Mouse (Mus musculus) c-Kit-negative CD71-positive TER-119-positive erythroid progenitor cells, embryonic 14.5 days (primary cell): ENCODE measurements around the gene Cdt1.
A peak's percentile ranks its signal among the peaks of the same experiment; 100 is the strongest.
"Not testable (repeated sequence)": the region's sequence is repeated elsewhere in the genome, so short reads cannot be mapped to it uniquely, and the experiment has no call there.

Source experiments
- DNase-seq: peaks from one replicate; pipeline ENCODE4 v3.0.0-alpha.2; 2013; ENCODE audit warnings: low read depth, low spot score

The Cdt1 gene

DNA sequence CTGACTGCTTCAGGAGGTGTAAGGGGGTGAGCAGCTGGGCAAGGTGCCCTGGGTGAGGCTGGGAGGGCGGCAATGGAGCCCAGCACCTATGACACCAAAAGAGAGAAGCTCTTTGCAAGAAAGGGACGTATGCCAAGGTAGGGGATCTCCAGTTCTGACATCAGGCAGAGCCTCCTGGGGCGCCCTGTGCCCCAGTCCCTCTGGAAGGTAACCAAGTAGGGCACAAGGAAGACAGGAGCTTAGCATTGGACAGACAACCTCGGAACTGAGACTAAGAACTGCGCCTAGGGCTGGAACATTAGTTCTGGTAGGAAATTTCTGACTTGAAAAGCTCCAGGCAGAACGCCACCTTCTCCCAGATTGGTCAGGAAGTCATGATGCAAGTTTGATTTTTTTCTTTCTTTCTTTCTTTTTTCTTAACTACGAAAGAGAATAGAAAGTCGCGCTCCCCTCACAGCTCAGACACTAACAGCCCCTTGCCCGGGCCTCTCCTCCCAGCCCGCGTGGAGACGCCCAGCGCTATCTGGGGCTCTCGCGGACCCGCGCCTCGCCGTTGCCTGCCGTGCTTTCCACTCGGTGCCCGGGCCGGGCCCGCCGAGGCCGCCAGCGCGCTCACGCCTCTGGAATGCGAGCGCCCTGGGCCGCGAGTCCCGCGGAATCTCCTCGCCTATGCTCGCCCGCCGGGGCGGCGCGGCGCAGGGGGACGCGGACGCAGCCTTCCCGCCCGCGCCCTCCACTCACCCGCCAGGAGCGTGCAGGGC, 17.4 kb upstream of the Cdt1 start:
- no peak for DNase-seq

DNA sequence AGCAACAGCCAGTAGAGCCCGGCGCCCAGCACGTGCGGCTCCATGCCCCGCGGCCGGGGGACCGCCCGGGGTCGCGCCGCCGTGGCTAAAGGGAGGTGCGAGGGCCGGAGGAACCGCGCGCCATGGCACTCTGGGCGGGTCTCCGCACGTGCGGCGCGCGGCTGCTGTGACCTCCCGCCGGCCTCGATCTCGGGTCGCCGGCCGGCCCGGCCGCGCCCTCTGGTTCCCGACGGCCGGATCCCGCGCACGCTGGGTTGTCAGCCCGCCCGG, 16.9 kb upstream of the Cdt1 start:
- DNase-seq = no peak

DNA sequence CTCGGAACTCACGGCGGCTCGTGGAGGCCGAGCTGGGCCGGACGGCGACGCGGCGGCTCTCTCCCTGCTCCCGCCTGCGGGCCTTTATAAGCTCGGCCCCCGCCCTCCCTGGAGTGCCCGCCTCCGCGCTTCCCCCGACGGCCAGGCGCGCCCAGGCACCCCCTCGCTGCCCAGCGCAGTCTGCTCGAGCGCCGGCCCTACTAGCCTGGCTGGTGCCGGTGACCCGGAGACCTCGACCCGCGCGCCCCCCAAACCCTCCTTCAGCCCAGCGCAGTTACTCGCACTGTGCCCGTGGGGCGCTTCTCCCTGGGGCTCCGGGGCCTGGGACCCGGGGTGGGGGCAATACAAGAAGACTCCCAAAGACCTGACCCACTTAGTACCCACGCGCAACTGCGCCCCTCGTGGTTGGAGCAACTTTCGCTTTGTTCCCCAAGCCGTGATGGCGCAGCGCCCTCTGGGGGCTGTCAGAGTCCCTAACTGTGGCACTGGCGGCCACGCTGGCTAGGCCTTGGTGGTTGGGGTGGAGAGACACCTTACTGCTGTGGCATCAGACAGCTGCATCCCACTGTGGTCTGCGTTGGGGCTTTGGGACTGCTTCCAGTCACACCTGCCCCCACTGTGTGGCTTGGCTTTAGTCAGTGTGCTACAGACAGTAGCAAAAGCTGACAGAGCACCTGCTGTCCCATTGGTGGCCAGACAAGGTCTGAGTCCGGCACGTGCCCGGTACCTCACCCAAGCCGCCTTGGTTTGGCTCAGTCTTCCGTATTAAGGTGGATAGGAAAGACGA, 16.4 kb upstream of the Cdt1 start, which contains the start of gene Piezo1:
Gene Piezo1 (minus strand): TSS at position 65 of the 787 bp plus-strand sequence.
- peak; percentile 81 for DNase-seq

DNA sequence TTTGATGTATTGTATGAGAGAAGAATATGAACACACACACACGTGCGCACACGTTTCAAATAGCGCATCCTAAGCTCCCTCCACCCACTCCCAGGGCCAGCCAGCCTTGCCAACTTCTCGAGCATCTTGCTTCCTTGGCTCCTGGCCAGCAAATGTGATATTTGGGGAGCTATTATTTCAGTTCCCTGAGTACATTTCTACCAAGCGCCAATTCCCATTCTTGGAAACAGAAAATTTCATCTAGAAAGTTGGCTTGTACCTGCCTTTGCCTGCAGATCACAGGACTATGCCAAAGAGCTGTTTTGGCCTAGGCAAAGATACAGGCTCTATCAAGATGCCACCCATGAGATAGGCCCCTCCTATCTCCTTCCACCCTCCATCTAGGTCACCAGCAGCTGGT, 13.0 kb upstream of the Cdt1 start:
- no peak for DNase-seq

DNA sequence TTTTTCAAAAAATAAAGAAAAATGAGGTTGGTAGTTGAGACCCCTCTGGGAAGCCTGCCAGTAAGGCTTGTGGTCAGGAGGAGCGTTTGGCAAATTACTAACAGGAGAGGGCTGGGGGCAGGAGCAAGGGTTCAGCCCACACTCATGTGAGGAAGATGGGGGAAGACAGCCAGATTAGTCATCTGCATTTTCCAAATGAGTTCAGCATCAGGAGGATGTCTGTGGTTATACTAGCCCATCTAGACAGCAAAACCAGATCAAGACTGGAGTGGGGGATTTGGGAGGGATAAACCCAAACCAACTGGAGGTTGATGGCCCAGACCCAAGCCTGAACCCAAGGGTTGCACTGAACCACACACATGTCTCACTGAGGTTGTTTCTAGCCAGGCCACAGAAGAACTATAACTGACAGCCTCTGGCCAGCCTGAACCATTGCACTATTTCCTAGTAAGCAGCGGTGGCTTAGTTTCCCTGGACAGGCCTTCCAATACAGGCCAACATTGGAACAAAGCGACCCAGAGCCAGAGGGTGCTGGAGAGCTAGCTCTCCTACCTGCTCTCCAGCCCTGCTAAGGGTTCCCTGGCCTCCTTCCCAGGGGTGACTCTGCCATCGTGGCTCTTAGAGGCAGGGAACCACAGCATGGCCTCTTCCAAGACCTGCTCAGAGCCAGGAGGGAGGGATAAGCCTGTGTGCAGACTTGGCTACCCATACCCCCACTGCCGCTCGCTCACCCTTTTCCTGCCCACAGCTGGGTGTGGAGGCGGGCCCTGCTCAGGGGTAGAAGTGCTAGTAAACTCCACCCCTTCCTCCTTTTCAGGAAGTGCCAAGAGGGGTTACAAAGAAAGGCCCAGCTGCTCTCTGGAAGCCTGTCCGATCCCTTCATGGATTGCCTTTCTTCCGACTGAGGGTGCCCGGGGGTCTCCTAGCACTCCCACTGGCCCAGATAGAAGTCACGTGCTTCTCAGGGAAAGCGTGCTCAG, 11.5 kb upstream of the Cdt1 start:
- DNase-seq = no peak

DNA sequence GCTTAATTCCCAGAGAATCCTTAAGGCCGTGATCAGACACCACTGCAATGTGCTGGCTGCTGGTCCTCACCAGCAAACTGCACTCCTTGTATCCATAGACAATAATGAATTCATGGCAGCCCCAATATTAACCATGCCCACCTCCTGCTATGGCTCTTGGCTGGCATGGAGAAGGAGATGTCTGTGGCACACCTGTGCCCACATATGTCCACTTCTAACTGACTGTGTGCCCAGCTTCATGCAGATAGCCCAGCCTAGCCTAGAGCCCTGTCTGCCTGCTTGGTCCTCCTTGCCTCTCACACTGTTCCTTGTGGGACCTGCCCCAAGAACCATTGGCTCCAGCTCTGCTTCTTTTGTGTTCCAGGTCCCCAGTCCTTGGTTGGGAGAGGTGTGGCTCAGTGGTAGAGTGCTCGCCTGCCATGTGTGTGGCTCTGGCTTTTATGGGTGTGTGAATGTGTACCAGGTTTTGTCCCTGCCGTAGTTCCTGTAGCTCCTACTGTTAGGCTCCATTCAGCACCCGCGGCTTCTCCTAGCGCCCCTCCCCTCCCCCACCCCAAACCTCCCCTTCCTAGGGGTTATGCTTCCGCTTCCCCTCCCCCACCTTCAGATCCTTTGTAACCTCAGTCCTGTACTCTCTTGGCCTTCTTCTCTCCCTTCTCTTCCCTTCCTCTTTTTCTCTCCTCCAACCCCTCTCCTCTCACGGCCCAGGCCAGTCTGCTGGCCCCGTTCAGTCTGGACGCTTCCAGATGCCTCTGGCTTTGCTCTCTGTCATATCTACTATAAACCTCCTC, 10.4 kb upstream of the Cdt1 start:
- no peak for DNase-seq

DNA sequence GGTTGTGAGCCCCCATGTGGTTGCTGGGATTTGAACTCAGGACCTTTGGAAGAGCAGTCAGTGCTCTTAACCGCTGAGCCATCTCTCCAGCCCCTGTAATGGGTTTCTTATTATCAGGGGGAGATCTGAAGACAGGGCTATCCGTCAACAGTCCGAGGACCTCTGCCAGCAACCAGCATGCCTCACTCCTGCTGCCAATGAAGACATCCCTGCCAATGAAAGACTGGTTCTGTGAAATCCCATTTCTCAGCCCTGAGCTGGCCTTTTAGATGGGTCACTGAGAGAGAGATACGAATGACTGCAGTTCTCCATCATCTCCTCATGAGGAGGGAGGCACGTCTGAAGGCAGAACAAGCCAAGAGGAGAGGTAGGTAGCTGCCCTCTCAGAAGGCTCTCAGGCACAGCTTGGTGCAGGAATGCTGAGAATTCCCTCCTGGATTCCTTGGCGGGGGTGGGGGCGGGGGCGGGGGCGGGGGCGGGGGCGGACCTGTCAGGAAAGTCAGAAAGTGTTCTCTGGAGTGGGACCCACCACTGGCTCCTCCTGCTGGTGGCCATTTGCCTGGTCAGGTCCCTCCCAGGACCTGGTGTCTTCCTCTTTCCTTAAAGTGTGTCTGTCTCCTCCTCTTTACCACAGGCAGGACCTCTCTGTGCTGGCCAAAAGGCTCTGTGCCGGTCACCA, 9.0 kb upstream of the Cdt1 start:
- DNase-seq = no peak

DNA sequence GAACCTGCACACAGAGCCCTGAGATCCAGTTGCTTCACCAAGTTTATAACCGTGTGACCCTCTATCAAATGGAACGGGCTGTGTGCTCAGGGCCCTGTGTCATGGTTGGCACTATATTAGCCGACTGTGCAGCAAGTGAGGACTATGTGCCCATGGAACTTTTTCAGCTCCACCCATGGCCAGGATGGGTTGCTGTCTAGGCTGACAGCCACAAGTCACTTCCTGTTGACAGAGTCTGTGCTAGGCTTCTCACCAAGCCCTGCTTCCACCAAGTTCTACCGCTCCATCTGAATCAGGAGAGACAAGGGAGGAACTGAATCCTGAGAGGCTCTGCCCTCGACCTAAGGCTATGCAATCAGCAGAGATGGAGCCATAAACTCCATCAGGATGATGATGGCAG, 6.6 kb upstream of the Cdt1 start:
- no peak for DNase-seq

DNA sequence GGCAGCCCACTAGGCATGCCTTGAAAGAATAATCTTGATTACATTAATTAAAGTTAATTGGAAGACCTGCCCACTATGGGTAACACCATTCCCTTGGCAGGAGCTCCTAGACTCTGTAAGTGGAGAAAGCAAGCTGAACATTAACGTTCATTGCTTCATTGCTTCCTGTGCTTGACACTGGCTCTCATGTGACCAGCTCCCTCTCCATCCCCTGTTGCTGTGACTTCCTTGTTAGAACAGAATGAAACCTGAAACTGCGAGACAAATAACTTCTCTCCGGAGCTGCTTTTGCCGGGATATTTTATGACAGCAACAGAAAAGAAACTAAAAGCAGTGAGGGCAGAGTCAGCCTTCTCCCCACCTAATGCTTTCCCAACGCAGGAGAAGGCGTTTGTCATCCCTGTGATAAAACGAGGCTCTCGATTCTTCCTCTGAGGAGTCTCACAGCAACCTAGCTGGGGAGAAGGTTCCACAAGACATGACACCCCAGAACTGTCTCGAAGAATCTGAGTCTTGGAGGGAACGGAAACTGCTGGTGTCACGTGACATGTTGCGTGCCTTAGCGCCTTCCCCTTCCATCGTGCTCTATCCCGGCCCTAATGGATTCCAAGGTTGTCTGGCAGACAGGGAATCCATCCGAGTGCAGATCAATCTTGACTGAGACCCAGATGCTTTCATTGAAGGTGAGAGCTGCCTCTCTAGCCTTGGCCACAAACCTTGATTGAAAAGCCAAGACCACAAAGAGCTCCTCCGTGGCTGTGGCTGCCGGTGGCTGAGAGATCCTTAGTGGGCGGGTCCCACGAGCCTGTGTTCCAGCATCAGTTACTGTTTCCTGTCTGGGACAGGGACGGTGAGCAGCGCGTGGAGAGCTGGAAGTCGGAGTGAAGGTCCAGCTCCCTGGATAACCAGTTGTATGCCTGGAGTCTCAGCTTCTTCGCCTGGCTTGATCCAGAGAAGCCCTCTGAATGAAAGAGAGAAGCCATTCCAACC, 3.2 kb upstream of the Cdt1 start:
- DNase-seq = no peak

DNA sequence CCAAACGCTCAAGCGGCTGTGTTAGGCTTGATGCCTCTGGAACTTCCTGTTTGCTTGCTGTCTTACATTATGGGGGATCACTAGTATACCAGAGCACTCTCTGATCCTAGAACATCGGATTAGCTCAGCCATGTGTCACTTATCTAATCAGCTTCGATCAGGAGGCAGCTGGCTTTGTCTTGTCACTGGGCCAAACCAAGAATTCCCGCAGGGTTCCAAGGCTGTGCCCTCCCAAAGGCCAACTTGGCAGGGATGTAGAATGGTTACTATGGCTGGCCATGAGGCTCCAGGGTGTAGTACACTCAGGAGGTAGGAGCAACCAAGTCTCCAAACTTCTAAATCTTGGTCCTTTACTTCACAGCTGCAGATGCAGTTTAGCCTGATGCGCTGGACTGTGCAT, 1.0 kb upstream of the Cdt1 start:
- no peak for DNase-seq

DNA sequence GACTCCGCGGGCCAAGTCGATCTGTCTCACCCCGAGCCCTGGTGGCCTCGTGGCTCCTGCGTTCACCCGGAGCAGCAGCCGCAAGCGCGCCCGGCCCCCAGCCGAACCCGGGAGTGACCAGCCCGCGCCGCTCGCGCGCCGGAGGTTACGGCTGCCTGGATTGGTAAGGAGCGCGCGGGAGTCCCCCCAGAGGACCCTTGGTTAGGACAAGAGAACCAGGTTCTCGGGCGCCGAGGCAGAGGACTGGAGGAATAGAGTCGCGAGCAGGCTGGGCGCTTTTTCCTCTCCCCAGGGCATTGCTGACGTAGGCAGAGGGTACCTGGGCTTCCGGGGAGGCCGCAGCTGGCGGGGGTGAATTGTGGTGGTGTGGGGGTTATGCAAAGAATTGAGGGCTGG, 292 bp downstream of the Cdt1 start:
- no peak for DNase-seq

DNA sequence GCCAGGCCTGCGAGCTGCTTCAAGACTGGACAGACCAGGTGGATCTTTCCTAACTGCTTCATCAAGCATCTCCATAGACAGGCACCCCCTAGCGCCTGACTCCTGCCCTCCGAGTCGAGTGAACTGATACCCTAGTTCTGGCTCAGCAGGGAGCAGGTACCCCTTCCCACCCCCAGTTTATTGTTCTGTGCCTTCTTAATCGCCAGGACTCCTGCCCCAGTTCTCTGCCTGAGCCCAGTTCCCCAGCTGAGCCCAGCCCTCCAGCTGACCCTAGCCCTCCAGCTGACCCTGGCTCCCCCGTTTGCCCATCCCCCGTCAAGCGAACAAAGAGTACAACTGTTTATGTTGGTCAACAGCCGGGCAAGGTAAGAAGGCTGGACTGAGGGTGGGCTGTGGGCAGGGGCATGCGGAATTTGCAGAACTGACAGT, 1.1 kb downstream of the Cdt1 start:
- no peak for DNase-seq

DNA sequence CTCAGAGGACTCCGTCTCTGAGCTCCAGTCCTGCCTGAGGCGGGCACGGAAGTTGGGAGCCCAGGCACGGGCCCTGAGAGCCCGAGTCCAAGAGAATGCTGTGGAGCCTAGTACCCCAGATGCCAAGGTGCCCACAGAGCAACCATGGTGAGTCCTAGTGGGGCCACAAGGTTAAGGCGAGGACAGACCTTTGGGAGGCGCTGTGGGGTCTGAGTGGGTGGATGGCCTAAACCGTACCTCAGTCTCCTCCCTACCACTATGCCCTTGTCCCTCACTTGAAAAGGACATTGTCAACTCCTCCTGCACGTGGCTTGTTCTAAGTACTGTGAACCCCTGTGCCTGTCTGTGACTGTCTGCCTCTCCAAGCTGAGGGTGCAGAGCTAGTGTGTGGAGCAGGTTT, 1.5 kb downstream of the Cdt1 start:
- no peak for DNase-seq

DNA sequence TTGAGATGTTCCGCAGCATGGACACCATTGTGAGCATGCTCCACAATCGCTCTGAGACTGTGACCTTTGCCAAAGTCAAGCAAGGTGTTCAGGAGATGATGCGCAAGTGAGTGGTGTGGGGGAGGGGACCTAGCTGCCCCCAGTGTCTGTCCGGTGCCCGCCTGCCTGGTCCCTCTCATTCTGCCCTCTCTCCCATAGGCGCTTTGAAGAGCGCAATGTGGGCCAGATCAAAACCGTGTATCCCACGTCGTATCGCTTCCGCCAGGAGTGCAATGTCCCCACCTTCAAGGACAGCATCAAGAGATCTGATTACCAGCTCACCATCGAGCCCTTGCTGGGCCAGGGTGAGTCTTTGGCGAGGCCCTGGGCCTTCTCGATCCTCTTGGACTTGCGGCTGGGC, 2.2 kb downstream of the Cdt1 start:
- DNase-seq = no peak

DNA sequence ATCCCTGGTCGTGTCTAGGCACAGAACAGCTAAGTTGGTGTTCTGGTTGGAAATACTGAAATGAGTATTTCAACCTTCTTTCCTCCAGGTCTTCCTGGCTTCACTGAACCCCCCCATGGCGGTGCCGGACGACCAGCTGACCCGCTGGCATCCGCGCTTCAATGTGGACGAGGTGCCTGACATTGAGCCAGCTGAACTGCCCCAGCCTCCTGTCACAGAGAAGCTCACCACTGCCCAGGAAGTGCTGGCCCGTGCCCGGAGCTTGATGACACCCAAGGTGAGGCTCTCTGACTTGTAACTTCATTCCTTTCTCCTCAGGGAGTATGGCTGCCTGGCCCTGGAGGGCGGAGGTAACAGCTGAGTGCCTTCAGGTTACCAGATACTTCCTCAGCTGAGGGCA, 3.3 kb downstream of the Cdt1 start:
- DNase-seq = no peak

DNA sequence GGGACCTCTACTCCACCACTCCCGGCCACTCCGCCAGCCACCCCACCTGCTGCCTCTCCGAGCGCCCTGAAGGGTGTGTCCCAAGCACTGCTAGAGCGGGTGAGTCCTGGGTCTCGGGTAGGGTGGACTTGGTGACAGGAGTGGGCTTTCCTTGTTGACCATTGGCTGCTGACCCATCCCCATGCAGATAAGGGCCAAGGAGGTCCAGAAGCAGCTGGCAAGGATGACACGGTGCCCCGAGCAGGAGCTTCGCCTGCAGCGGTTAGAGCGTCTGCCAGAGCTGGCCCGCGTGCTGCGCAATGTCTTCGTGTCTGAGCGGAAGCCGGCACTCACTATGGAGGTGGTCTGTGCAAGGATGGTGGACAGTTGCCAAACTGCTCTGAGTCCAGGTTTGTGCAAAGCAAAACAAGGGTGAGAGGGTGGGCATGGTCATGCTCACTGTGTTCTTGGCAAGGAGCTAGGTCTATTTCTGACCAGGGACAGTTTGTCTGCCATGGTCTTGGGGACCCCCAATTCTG, 4.0 kb downstream of the Cdt1 start:
- DNase-seq = no peak

DNA sequence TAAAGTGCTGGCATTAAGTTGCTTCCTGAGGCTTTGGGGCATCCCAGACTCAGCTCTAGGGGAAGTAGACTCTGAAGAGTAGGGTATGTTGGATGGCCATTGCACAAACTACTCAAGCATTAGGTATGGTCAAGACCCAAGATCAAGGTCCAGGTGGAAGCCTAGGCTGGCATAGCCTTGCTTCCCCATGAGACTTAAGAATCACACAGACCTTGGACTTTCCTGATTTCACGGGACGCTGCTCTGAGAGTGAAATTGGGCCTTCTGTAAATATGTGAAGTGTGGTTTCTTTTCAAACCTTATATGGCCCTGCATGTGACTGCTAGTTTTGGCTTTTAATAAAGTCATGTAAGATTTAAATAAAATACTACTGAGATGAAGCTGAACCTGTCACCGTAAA, 4.9 kb downstream of the Cdt1 start:
- DNase-seq = no peak

DNA sequence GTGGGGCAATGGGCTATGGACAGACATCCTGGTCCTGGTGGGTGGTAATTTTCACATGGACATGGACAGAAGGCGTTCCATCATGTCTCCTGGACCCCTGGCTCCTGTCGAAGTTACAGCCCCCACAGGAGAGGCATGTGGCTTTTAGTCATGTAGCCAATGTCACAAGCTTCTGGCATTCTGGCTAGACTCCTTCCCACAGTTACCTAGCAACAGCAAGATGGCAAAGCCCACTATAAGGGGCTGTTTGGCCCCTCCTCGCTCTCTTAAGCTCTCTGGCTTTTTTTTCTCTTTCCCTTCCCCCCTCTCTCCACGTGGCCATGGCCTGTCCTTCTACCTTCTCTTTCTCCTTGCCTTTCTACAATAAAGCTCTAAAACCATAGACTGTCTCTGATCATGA, 5.4 kb downstream of the Cdt1 start:
- DNase-seq = not testable (repeated sequence)

DNA sequence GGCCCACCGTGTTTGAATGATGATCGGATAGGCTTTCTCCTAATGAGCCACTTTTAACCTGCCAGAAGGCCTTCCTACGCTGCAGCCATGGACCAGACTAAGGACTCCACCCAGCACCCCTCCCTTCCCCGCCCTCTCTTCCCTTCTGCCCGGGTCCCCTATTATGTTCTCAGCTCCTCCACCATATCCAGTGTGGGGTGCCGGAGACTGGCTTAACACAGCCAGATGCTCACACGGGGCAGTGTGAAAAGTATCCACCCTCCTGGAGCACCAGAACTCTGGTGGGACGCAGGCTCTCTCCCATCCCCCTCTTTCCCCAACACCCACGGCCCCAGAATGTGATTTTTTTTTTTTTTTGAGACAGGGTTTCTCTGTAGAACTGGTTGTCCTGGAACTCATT, 5.8 kb downstream of the Cdt1 start:
- no peak for DNase-seq
